Mouse (Mus musculus): ENCODE measurements at regions not wholly inside any gene's neighbourhood (a gene's known extent, or its start where the extent isn't known, plus 50 kb on each side); places are given as distances from the start of the nearest gene placed in this dataset.

DNA sequence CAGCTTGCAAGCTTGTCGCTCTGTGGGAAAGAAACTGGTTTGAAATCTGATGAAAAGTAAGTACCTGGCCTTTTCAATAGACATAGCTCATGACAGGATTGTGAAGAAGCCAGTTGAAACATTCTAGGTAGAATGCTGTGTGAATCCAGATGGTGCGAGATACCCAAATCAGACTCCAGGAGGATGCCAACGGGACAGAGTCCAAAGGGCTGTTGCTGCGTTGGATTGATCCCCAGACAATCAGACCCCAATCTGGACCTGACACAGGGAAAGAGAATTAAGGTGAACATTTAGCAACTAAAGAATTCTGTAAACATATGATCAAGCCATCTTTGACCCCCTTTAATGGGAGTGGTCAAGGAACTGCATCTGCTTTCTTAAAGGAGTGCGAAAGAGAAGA, 296.6 kb upstream of the Gm15217 start:
- no peak for DNase-seq (ENCODE audit: low spot score)

- DNase-seq (ENCODE audit: low spot score), result no peak
These were observed 290.1 kb upstream of the Gm15217 start for GRCm38 (mm10) chr14:46088968-46089691.

DNA sequence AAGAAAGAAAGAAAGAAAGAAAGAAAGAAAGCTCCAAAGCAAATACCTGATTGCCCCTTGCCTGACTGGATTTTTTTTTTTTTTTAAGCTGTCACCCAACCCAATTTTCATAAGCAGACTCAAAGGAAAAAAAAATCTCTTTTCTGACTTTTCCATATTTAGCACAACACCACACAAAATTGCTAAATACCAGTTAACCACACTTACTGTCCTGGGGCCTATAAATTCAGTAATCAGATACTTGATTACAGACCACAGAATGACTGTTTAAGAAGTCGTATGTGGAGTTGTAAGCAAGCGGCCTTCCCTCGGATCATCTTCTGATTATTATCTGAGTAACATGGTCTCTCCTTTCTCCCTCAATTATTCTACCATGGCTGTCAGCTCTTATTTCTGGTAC, 263.3 kb upstream of the Gm15217 start:
- no peak for DNase-seq (ENCODE audit: low spot score)

DNA sequence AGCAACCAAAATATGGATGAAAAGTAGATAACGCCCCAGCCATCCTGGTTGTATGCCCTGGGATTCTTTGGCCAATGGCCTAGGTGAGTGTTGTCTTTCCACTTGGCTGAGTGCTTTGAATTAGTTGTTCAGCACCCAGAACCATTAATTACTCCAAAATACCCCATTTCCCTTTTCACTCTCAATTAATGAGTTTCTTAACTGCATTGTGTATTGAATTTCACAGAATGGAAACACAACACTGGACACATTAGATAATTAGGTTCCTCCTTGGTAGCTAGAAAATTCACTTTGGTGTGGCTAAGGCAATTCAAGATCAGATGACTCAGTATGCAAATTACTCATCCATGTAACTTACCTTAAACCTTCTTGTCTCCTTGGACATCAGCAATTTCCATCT, 252.7 kb upstream of the Gm15217 start:
- no peak for DNase-seq (ENCODE audit: low spot score)

DNA sequence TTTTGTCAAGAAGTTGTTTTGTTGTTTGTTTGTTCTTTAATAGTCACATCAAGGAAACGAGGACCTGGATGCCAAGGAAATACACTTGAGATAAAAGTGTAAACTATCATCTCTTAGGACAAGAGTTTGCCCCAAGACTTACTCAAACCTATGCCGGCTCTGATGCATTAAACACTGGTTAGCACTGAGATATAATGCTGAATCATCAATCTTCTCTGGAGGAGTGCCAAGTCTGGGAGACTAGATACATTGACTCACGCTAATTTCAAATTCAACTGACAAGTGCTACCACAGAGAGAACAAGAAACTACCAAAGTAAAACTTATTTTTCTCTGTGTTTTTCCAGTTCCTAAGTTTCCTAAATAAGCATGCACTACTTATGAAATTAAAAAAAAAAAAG, 249.5 kb upstream of the Gm15217 start:
- no peak for DNase-seq (ENCODE audit: low spot score)

- no peak for DNase-seq (ENCODE audit: low spot score)
These were observed 235.0 kb upstream of the Gm15217 start for GRCm38 (mm10) chr14:46144175-46144574.

- DNase-seq (ENCODE audit: low spot score), result no peak
These were observed 234.5 kb upstream of the Gm15217 start for GRCm38 (mm10) chr14:46144707-46145106.

DNA sequence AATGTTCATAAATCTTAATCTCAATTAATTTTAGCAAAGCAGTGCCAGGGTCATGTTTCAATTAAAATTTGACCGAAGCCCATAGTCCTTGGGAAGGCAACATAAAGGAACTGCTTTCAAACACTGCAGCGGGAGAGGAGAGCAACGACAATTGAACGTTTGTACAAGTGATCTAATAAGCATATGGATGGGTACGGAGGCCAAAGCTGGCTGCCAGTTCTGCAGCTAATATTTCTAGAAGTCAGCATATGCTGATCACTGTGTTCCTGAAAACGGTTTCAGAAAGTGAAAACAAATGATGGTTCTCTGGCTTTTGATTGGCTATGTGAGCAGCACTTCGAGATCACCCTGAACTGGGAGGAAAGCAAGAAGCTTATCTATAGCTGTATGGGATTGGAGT, 233.6 kb upstream of the Gm15217 start:
- no peak for DNase-seq (ENCODE audit: low spot score)

GRCm38 (mm10) chr14:46149073-46149661, 230.0 kb upstream of the Gm15217 start:
- DNase-seq (ENCODE audit: low spot score), result no peak

GRCm38 (mm10) chr14:46158741-46159140, 220.5 kb upstream of the Gm15217 start:
- no peak for DNase-seq (ENCODE audit: low spot score)

- no peak for DNase-seq (ENCODE audit: low spot score)
These were observed 206.9 kb upstream of the Gm15217 start for GRCm38 (mm10) chr14:46172181-46172874.

- DNase-seq (ENCODE audit: low spot score), result no peak
These were observed 206.3 kb upstream of the Gm15217 start for GRCm38 (mm10) chr14:46172875-46173324.

- no peak for DNase-seq (ENCODE audit: low spot score)
These were observed 204.8 kb upstream of the Gm15217 start for GRCm38 (mm10) chr14:46174386-46174785.

DNA sequence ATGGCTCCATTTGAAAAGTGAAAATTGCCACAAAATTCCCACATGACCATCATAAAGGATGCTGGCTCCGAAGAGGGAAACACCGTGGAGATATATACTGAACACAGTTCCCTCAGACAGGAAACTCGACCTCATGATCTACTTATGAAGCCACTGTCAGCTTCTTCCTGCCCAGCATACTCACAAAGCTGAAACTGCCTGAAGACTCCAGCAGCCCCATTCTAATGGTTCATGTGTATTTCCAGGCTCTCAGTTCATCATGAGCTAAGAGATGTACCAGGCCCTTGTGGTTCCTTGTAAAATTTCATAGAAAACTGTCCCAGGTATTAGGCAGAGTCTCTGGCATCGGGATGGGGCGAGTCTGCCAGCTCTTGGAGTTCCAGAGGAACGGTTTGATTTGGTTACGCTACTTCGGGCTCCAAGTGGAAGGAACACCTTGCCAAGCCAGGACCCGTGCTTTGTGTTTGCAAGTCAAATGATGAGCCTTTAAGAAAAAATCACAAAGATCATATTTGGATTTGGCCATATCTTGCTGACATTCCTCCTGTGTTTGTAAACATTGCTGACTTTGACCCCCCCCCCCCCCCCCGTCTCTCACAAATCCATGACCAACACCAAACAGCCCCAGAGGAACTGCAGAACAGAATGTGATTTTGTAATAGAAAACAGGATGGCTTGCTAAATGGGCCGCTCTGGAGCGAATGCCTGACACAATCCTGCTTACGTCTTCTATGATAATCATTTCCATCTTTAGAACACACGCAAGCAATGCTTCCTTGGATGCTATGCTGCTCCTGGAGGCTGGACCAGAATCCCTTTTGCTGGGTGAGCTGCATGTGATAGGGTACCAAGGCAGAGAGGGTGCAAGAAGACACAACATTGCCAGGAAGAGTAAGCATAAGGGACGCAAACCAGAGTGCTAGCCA, 203.7 kb upstream of the Gm15217 start:
- DNase-seq (ENCODE audit: low spot score), result no peak

GRCm38 (mm10) chr14:46179024-46179423, 200.2 kb upstream of the Gm15217 start:
- no peak for DNase-seq (ENCODE audit: low spot score)

- no peak for DNase-seq (ENCODE audit: low spot score)
These were observed 187.4 kb upstream of the Gm15217 start for GRCm38 (mm10) chr14:46191639-46192399.

- no peak for DNase-seq (ENCODE audit: low spot score)
These were observed 185.6 kb upstream of the Gm15217 start for GRCm38 (mm10) chr14:46193577-46193976.

GRCm38 (mm10) chr14:46195939-46196338, 183.3 kb upstream of the Gm15217 start:
- no peak for DNase-seq (ENCODE audit: low spot score)

DNA sequence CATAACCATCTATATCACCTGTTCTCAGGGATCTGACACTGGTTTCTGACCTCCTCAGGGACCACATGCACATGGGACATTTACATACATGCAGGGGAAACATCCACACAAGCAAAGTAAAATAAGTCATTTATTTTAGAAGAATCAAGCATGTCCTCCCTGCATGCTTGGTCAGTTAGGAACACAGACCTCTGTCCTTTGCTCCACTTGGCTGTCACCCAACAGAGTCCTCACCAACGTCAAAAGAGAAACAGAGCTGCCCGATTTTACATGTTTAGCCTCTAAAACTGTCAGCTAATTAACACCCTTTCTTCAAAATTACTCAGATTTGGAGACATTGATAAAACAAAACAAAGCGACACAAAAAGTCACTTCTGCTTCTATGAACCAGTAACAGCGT, 176.4 kb upstream of the Gm15217 start:
- DNase-seq (ENCODE audit: low spot score), result no peak

DNA sequence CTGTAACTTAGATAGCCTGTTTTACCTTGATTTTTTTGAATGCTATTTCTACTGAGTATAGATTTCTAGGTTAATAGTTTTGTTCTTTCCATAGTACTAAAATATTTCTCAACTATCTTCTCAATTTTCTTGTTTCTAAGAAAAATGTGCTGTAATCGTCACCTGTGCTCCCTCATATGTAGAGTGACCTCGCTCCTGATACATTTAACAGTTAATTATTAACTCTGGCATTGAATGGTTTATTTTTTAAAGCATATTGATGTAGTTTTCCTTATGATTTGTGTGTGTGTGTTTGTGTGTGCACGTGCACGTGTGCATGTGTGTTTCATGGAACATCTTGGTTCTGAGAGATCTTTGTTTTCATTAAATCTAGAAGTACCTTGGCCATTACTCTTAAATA, 158.7 kb upstream of the Gm15217 start:
- DNase-seq (ENCODE audit: low spot score), result no peak

DNA sequence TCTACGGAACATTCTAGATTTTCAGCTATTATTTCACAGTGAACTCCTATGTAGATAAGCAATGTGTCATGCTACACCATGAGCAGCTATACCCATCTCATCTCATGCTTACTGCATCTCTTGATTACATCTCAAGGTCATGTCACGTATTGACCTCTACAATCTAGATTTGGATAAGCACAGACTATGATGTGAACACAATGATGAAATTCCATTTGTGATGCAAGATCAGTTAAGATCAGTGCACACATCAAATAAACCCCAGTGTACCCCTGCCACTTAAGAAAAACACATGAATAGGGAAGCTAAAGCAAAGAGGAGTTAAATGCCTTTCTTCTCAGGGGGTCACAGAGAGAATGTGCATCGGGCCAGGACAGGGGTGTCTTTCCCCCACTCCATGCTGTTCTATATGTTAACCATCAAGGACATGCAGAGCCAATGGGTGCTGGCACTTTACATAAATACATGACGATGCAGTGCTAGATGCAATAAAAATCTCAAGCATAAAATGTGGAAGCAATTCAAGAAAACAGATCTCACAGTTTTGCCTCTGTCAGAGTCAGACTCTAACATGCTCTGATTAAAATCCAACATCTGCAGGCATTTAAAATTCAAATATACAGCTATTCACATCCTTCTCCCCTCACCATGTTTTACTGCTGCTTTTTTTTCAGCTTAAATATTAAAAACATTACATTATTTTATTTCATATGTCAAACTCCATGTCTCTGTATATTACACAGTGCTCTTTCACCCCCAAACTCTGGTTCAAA, 157.1 kb upstream of the Gm15217 start:
- no peak for DNase-seq (ENCODE audit: low spot score)
